Mouse (Mus musculus) bone marrow macrophage, adult 2 months (primary cell): ENCODE measurements around the gene Rcor3.

Experiments
- CTCF ChIP-seq: IDR thresholded peaks from 2 replicates; pipeline ENCODE4 v1.5.1; 2012; ENCODE audit warnings: low read depth, mild to moderate bottlenecking, low read length, moderate library complexity
- POLR2A ChIP-seq: IDR thresholded peaks from 2 replicates; pipeline ENCODE4 v1.6.1; 2012; ENCODE audit warnings: mild to moderate bottlenecking, low read depth, low read length, borderline replicate concordance

DNA sequence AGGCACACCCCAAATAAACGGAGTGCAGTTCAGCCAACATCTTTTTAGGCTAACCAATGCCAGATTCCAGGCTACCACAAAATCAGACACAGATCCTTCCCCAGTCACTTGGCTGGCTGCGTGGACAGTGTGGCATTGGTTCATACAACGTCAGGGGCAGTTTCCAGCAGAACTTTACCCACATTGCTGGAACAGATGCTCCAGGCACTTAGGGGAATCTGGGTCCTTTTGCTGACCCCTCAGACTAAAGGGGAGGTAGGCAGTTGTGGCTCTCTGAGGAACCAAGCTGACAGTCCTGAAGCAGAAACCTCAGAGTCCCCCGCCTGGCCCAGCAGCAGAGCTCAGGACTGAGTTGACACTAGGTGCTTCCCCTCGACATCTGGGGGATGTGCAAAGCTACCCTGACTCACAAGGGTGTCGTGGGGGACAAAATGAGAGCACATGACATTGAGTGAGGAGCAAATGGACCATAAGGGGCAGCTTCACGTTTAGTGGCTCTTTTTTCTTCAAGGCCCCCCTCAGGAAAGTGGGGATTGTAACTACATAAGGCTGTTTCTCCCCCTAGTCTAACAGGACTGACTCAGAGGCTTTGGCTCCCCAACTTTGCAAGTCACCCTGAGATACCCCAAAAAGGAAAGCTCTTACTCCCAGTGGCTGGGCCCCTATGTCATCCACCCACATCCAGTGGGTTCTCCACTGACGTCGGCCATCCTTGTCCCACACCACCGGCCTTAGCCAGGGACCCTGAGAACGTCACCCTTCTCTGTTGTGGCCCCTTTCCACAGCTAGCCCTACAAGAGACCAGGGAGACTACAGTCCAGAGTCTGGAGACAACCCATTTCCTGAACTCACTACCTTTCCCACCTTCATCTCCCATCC, 46.9 kb downstream of the Rcor3 start:
- no peak for TF ChIP-seq CTCF
- TF ChIP-seq POLR2A = no peak
